Mouse (Mus musculus): ENCODE measurements around the gene Fam186b. TPM values are rescaled to one million over a fixed set of nuclear protein-coding genes. Genes with fewer than 3 reads are reported as not detected.
A peak's percentile ranks its signal among the peaks of the same experiment; 100 is the strongest.
"Not testable (repeated sequence)": the region's sequence is repeated elsewhere in the genome, so short reads cannot be mapped to it uniquely, and the experiment has no call there.

Gene Fam186b
- total and polyA plus RNA-seq, 3 experiments = not detected

GRCm38 (mm10) chr15:99249938-99250337 is 45.8 kb downstream of the Fam186b start:
- peak overlapping the region; percentile 33 for H3K4me3 ChIP-seq
- H3K4me1 ChIP-seq (ENCODE audit: control insufficient read depth, insufficient read depth, low read length) = peaks cover 2% of the 10 kb centered on the region; the same call in 1 of the 2 replicates
- H3K79me2 ChIP-seq (replicated peaks; ENCODE audit: control insufficient read depth, insufficient read depth, low read length) = no peaks in the 10 kb centered on the region
- intact Hi-C loops (cut with DNase I) = no loop called here
- H3K36me3 ChIP-seq (ENCODE audit: control insufficient read depth, insufficient read depth, low read length) = no peaks in the 10 kb centered on the region
- H3K27me3 ChIP-seq (ENCODE audit: control insufficient read depth, insufficient read depth, low read length) = no peaks in the 10 kb centered on the region
- H3K27ac ChIP-seq = peak overlapping the region; percentile 85
- DNase-seq = no peak
- H3K9ac ChIP-seq (ENCODE audit: low read depth, low read length) = peak overlapping the region; percentile 44
- no peak for TF ChIP-seq POLR2A (IDR thresholded peaks at IDR 0.05; ENCODE audit: insufficient read depth, low read depth, low read length)
- no peak for TF ChIP-seq CTCF (IDR thresholded peaks at IDR 0.05)
- TF ChIP-seq EP300 (IDR thresholded peaks at IDR 0.05; ENCODE audit: insufficient read depth, low read depth, low read length) = no peak
- 61% methylated on average over 11 of the region's 11 CpGs for WGBS

- peak; percentile 61 to 75 for DNase-seq
- Histone ChIP-seq H3K27ac (peak overlapping the region; percentile 85), H3K9ac (ENCODE audit: low read depth, low read length) (peak overlapping the region; percentile 44), H3K36me3 (ENCODE audit: control insufficient read depth, insufficient read depth, low read length) (no peaks in the 10 kb centered on the region), H3K4me1 (ENCODE audit: control insufficient read depth, insufficient read depth, low read length) (0 out of 2 replicates have a peak, but pooled peaks cover 2% of the 10 kb centered on the region), H3K4me3 (peak overlapping the region; percentile 33), H3K79me2 (replicated peaks; ENCODE audit: control insufficient read depth, insufficient read depth, low read length) (no peaks in the 10 kb centered on the region), H3K27me3 (ENCODE audit: control insufficient read depth, insufficient read depth, low read length) (no peaks in the 10 kb centered on the region)
- intact Hi-C loops (cut with DNase I) = no loop called here
- WGBS = 43% methylated on average over 9 of the region's 9 CpGs
- TF ChIP-seq EP300 (IDR thresholded peaks at IDR 0.05; ENCODE audit: insufficient read depth, low read depth, low read length) = peak; percentile 84
- TF ChIP-seq POLR2A (IDR thresholded peaks at IDR 0.05; ENCODE audit: insufficient read depth, low read depth, low read length) = peak; percentile 77; the same call in 1 of the 2 replicates
- TF ChIP-seq CTCF (IDR thresholded peaks at IDR 0.05) = peak; percentile 45
These were observed 46.7 kb downstream of the Fam186b start for GRCm38 (mm10) chr15:99248972-99249371.

GRCm38 (mm10) chr15:99246736-99247135 is 49.0 kb downstream of the Fam186b start:
- H3K27me3 ChIP-seq (ENCODE audit: control insufficient read depth, insufficient read depth, low read length); H3K4me3 ChIP-seq; H3K9ac ChIP-seq (ENCODE audit: low read depth, low read length); H3K79me2 ChIP-seq (replicated peaks; ENCODE audit: control insufficient read depth, insufficient read depth, low read length); H3K4me1 ChIP-seq (ENCODE audit: control insufficient read depth, insufficient read depth, low read length); H3K27ac ChIP-seq; intact Hi-C loops (cut with DNase I); H3K36me3 ChIP-seq (ENCODE audit: control insufficient read depth, insufficient read depth, low read length); DNase-seq: not testable (repeated sequence)
- 68% methylated on average over 6 of the region's 6 CpGs for WGBS

DNA sequence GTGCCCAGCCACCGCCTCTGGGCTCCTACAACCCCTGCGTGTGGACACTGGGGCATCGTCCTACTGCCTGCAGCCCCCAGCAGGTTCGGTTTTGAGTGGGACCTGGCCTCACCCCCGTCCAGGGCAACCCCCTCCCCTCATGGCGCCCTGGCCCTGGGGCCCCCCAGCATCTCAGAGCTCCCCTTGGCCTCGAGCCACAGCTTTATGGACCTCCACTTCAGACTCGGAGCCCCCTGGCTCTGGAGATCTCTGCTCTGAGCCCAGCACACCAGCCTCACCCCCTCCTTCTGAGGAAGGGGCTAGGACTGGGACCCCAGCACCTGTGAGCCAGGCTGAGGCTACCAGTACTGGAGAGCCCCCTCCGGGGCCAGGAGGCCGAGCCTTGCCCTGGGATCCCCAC is 53.6 kb downstream of the Fam186b start:
- Histone ChIP-seq H3K9ac (ENCODE audit: low read depth, low read length) (no peak overlapping the region), H3K4me3 (no peak overlapping the region), H3K27me3 (ENCODE audit: control insufficient read depth, insufficient read depth, low read length) (no peaks in the 10 kb centered on the region), H3K27ac (no peak overlapping the region), H3K36me3 (ENCODE audit: control insufficient read depth, insufficient read depth, low read length) (no peaks in the 10 kb centered on the region), H3K4me1 (ENCODE audit: control insufficient read depth, insufficient read depth, low read length) (no peaks in the 10 kb centered on the region), H3K79me2 (replicated peaks; ENCODE audit: control insufficient read depth, insufficient read depth, low read length) (no peaks in the 10 kb centered on the region)
- TF ChIP-seq POLR2A (IDR thresholded peaks at IDR 0.05; ENCODE audit: insufficient read depth, low read depth, low read length) (no peak), CTCF (IDR thresholded peaks at IDR 0.05) (no peak), EP300 (IDR thresholded peaks at IDR 0.05; ENCODE audit: insufficient read depth, low read depth, low read length) (no peak)
- DNase-seq = no peak
- WGBS = 89% methylated on average over 10 of the region's 10 CpGs
- intact Hi-C loops (cut with DNase I) = no loop called here

DNA sequence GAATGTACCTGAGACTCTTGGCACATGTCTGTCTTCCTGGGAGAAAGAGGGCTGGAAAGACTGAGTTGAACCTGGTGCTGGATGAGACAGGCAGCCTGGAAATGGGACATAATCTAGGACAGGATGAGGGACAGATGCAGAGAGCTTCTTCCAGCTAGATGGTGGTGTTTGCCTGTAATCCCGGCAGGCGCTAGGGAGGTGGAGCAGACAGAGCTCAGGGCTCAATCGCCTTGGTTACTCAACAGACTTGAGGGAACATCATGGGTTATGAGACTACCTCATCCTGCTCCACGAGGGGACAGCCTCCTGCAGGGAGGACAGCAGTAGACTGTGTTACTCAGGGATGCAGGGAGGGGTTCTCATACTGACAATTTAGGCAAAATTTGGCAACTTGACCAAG is 54.4 kb downstream of the Fam186b start:
- WGBS = 70% methylated on average over 4 of the region's 4 CpGs
- Histone ChIP-seq H3K27me3 (ENCODE audit: control insufficient read depth, insufficient read depth, low read length) (no peaks in the 10 kb centered on the region), H3K4me3 (no peak overlapping the region), H3K36me3 (ENCODE audit: control insufficient read depth, insufficient read depth, low read length) (no peaks in the 10 kb centered on the region), H3K79me2 (replicated peaks; ENCODE audit: control insufficient read depth, insufficient read depth, low read length) (no peaks in the 10 kb centered on the region), H3K4me1 (ENCODE audit: control insufficient read depth, insufficient read depth, low read length) (no peaks in the 10 kb centered on the region), H3K9ac (ENCODE audit: low read depth, low read length) (no peak overlapping the region), H3K27ac (no peak overlapping the region)
- no peak for DNase-seq
- TF ChIP-seq CTCF (IDR thresholded peaks at IDR 0.05) (no peak), EP300 (IDR thresholded peaks at IDR 0.05; ENCODE audit: insufficient read depth, low read depth, low read length) (no peak), POLR2A (IDR thresholded peaks at IDR 0.05; ENCODE audit: insufficient read depth, low read depth, low read length) (no peak)
- intact Hi-C loops (cut with DNase I) = no loop called here

- H3K4me3 ChIP-seq = no peak overlapping the region
- intact Hi-C loops (cut with DNase I) = no loop called here
- no peak overlapping the region for H3K9ac ChIP-seq (ENCODE audit: low read depth, low read length)
- no peak for TF ChIP-seq EP300 (IDR thresholded peaks at IDR 0.05; ENCODE audit: insufficient read depth, low read depth, low read length)
- TF ChIP-seq CTCF (IDR thresholded peaks at IDR 0.05) = peak; percentile 56
- TF ChIP-seq POLR2A (IDR thresholded peaks at IDR 0.05; ENCODE audit: insufficient read depth, low read depth, low read length) = no peak
- 61% methylated on average over 4 of the region's 4 CpGs for WGBS
- no peaks in the 10 kb centered on the region for H3K79me2 ChIP-seq (replicated peaks; ENCODE audit: control insufficient read depth, insufficient read depth, low read length)
- H3K27me3 ChIP-seq (ENCODE audit: control insufficient read depth, insufficient read depth, low read length) = no peaks in the 10 kb centered on the region
- no peak for DNase-seq
- no peaks in the 10 kb centered on the region for H3K36me3 ChIP-seq (ENCODE audit: control insufficient read depth, insufficient read depth, low read length)
- H3K4me1 ChIP-seq (ENCODE audit: control insufficient read depth, insufficient read depth, low read length) = no peaks in the 10 kb centered on the region
- no peak overlapping the region for H3K27ac ChIP-seq
These were observed 55.6 kb downstream of the Fam186b start for GRCm38 (mm10) chr15:99240129-99240528.
